Mouse (Mus musculus) cortical plate, adult 2 months (tissue): ENCODE measurements around the gene Mpp6. TPM values are rescaled to one million over a fixed set of nuclear protein-coding genes. Genes with fewer than 3 reads are reported as not detected.

Source experiments
- H3K27ac ChIP-seq: fragments of 200-500 bp; 2 replicates; pipeline ENCODE4 v1.5.1; 2012; ENCODE audit warnings: low read length, control low read depth, inconsistent platforms; ENCODE audit not compliant: insufficient read depth
- H3K4me1 ChIP-seq: fragments of 200-500 bp; 2 replicates; pipeline ENCODE4 v1.6.1; 2011; ENCODE audit warnings: low read length; ENCODE audit not compliant: control insufficient read depth, insufficient read depth
- H3K4me3 ChIP-seq: fragments of 200-500 bp; 2 replicates; pipeline ENCODE4 v1.5.1; 2011; ENCODE audit warnings: mild to moderate bottlenecking, low read length, control low read depth; ENCODE audit not compliant: insufficient read depth
- CTCF ChIP-seq: fragments of 200-500 bp; IDR thresholded peaks from 2 replicates; pipeline ENCODE4 v1.5.1; 2011; ENCODE audit warnings: mild to moderate bottlenecking, control low read depth, low read length; ENCODE audit not compliant: insufficient read depth; ENCODE audit errors: extremely low read depth
- POLR2A ChIP-seq: fragments of 200-500 bp; IDR thresholded peaks from 2 replicates; pipeline ENCODE4 v1.6.1; 2011; ENCODE audit warnings: mild to moderate bottlenecking, low read length, control low read depth; ENCODE audit not compliant: insufficient read depth; ENCODE audit errors: extremely low read depth
- polyA plus RNA-seq: library from polyadenylated mRNA; depleted of rRNA; stranded (reverse); fragments of >200 nt; gene quantifications from 2 replicates; pipeline ENCODE4 v1.2.3, GENCODE M21; 2012

Mpp6 gene
- polyA plus RNA-seq, 1 experiment = 49.3 TPM

GRCm38 (mm10) chr6:50137651-50138050, 27.6 kb downstream of the Mpp6 start:
- no peak for TF ChIP-seq CTCF
- H3K4me3 ChIP-seq = no peak overlapping the region
- H3K27ac ChIP-seq = no peak overlapping the region
- no peaks in the 10 kb centered on the region; the same call in 1 of the 2 replicates for H3K4me1 ChIP-seq

- Histone ChIP-seq H3K4me3 (no peak overlapping the region), H3K4me1 (no peaks in the 10 kb centered on the region; the same call in 1 of the 2 replicates), H3K27ac (no peak overlapping the region)
- TF ChIP-seq POLR2A = no peak
- TF ChIP-seq CTCF = no peak
Observed at GRCm38 (mm10) chr6:50139526-50139925, 29.5 kb downstream of the Mpp6 start.

DNA sequence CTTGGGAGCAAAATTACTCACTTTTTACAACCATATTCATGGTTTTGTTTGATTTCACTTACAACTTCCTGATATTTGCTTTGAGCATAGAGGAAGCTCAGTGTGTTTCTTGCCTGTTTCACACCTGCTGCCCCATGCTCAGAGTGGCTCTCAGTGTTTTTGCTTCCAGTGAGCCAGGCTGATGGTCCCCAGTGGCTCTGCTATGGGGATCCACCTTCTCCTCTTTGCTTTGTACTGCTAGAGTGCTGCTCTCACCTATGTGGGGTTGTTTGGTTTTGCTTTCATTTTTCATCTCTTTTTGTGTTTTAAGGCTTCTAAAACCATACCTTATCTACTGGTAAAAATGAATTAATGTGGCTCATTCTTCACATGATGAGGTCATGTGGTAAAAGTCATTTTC, 36.1 kb downstream of the Mpp6 start:
- TF ChIP-seq POLR2A = no peak
- TF ChIP-seq CTCF = no peak
- no peaks in the 10 kb centered on the region for H3K4me1 ChIP-seq
- H3K4me3 ChIP-seq = no peak overlapping the region
- H3K27ac ChIP-seq = no peak overlapping the region

GRCm38 (mm10) chr6:50149378-50149777, 39.3 kb downstream of the Mpp6 start:
- H3K4me1 ChIP-seq = peaks cover 2% of the 10 kb centered on the region; the same call in 1 of the 2 replicates
- H3K27ac ChIP-seq = no peak overlapping the region
- no peak for TF ChIP-seq CTCF
- no peak for TF ChIP-seq POLR2A
- no peak overlapping the region for H3K4me3 ChIP-seq

DNA sequence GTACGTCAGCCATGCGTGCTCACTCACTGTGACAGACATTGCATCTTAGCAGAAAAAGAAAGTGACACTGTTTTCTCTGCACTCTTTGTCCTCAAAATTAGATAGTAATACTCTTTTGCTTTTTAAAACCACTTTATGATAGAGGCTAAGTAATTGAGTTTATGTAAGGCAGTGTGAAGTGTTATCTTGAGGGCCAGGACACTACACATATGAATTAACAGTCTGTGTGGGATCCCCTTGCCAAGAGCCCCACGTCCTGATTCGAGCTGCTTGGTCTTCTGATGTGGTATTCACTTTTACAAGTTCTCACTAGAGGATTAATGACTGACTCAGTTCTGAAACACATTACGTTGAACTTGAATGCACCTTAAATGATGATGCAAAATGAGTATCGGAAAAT, 49.8 kb downstream of the Mpp6 start:
- TF ChIP-seq POLR2A (no peak), CTCF (no peak)
- H3K4me1 ChIP-seq = no peaks in the 10 kb centered on the region
- H3K27ac ChIP-seq = no peak overlapping the region
- H3K4me3 ChIP-seq = no peak overlapping the region

- no peak overlapping the region for H3K27ac ChIP-seq
- TF ChIP-seq CTCF = no peak
- TF ChIP-seq POLR2A = no peak
- no peaks in the 10 kb centered on the region for H3K4me1 ChIP-seq
- H3K4me3 ChIP-seq = no peak overlapping the region
Observed at GRCm38 (mm10) chr6:50163013-50163412, 53.0 kb downstream of the Mpp6 start.

GRCm38 (mm10) chr6:50168821-50169220, 58.8 kb downstream of the Mpp6 start:
- no peaks in the 10 kb centered on the region for H3K4me1 ChIP-seq
- H3K27ac ChIP-seq = no peak overlapping the region
- TF ChIP-seq POLR2A (no peak), CTCF (no peak)
- H3K4me3 ChIP-seq = no peak overlapping the region

GRCm38 (mm10) chr6:50169771-50170170, 59.7 kb downstream of the Mpp6 start:
- H3K27ac ChIP-seq = no peak overlapping the region
- TF ChIP-seq CTCF (no peak), POLR2A (no peak)

GRCm38 (mm10) chr6:50175736-50176135, 65.7 kb downstream of the Mpp6 start:
- Histone ChIP-seq H3K4me3 (no peak overlapping the region), H3K27ac (no peak overlapping the region), H3K4me1 (no peaks in the 10 kb centered on the region)
- no peak for TF ChIP-seq POLR2A
- TF ChIP-seq CTCF = no peak

More at GRCm38 (mm10) chr6:50169771-50170170, 59.7 kb downstream of the Mpp6 start:
- no peak overlapping the region for H3K4me3 ChIP-seq
- no peaks in the 10 kb centered on the region for H3K4me1 ChIP-seq

- H3K27ac ChIP-seq = no peak overlapping the region
- no peaks in the 10 kb centered on the region for H3K4me1 ChIP-seq
- H3K4me3 ChIP-seq = no peak overlapping the region
Observed at GRCm38 (mm10) chr6:50180189-50180588, 70.1 kb downstream of the Mpp6 start.

DNA sequence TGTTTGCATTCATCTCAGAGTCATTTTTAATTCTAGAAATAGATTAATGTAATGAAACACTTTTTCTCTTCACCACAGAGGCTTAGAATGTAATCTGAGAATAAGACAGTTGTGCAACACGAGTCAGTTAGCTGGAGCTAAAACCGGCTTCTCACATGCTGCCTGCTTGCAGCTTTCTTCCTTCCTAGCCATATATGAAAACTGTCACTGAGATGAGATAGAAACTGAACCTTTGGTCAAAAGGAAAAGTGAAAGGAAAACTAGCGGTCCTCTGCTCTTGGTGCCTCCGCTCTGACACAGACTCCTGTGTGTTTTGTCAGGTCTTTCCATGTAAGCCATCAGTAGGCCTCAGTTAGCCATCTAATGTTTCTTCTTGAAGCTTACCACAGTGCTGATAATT, 77.9 kb downstream of the Mpp6 start:
- Histone ChIP-seq H3K4me1 (peaks cover 1% of the 10 kb centered on the region; the same call in 1 of the 2 replicates), H3K27ac (no peak overlapping the region), H3K4me3 (no peak overlapping the region)
- TF ChIP-seq CTCF (no peak), POLR2A (no peak)

More at GRCm38 (mm10) chr6:50180189-50180588, 70.1 kb downstream of the Mpp6 start:
- TF ChIP-seq CTCF (no peak), POLR2A (no peak)
